ENCODE assay signal across 30 mouse cellular contexts in genomic region chr4:70062516-70062915, GRCm38 (mm10).
DNase-seq lines count a peak whose midpoint lies in the region; ATAC-seq and TF ChIP-seq lines count a peak whose summit lies in the region.
"Had no signal": no experiment of that assay in that cellular context is flagged by ENCODE, and none has a peak within 500 bp of the region (broad histone marks: within the 10 kb centered on the region; RNA-seq: fewer than 3 reads in every experiment).

No protein-coding gene starts in this region.

- H3K4me3 ChIP-seq in heart, embryonic 12.5 days: no peak overlapping the region
- H3K4me3 ChIP-seq in layer of hippocampus, adult 2 months: no peak overlapping the region
- no peak overlapping the region for H3K4me3 ChIP-seq in embryonic fibroblast, embryonic 13.5 days (ENCODE audit: insufficient read depth, low read length)
- H3K4me3 ChIP-seq: embryonic facial prominence, embryonic 10.5 days; embryonic facial prominence, embryonic 13.5 days; forebrain, embryonic 10.5 days; forebrain, embryonic 13.5 days; heart, embryonic 15.5 days; hindbrain, embryonic 10.5 days; hindbrain, embryonic 13.5 days; intestine, embryonic 15.5 days had no signal

- H3K9ac ChIP-seq in heart, embryonic 12.5 days: no peak overlapping the region
- H3K9ac ChIP-seq: embryonic facial prominence, embryonic 13.5 days; forebrain, embryonic 13.5 days; heart, embryonic 15.5 days; hindbrain, embryonic 13.5 days; intestine, embryonic 15.5 days had no signal

- no peak for TF ChIP-seq POLR2A in embryonic fibroblast, embryonic 13.5 days (IDR thresholded peaks at IDR 0.05; ENCODE audit: low read depth, low read length)

- H3K36me3 ChIP-seq in heart, embryonic 12.5 days: no peaks in the 10 kb centered on the region
- H3K36me3 ChIP-seq: embryonic facial prominence, embryonic 10.5 days; embryonic facial prominence, embryonic 13.5 days; forebrain, embryonic 10.5 days; heart, embryonic 15.5 days; hindbrain, embryonic 10.5 days; hindbrain, embryonic 13.5 days; intestine, embryonic 15.5 days had no signal

- WGBS in heart, embryonic 12.5 days: 49% methylated on average over 1 of the region's 1 CpGs

- peak overlapping the region; percentile 54; the same call in 1 of the 2 replicates for H3K27ac ChIP-seq in heart, embryonic 12.5 days (ENCODE audit: poor library complexity, severe bottlenecking)
- peak overlapping the region; percentile 11; the same call in 1 of the 2 replicates for H3K27ac ChIP-seq in layer of hippocampus, adult 2 months
- H3K27ac ChIP-seq in embryonic fibroblast, embryonic 13.5 days (ENCODE audit: insufficient read depth, low read length): peak overlapping the region; percentile 70
- H3K27ac ChIP-seq: embryonic facial prominence, embryonic 10.5 days; embryonic facial prominence, embryonic 13.5 days; forebrain, embryonic 10.5 days; forebrain, embryonic 13.5 days; heart, embryonic 15.5 days; hindbrain, embryonic 10.5 days; hindbrain, embryonic 13.5 days; intestine, embryonic 15.5 days had no signal

- no peaks in the 10 kb centered on the region for H3K27me3 ChIP-seq in heart, embryonic 12.5 days (replicated peaks)
- H3K27me3 ChIP-seq: embryonic facial prominence, embryonic 13.5 days; forebrain, embryonic 13.5 days; heart, embryonic 15.5 days; hindbrain, embryonic 13.5 days; intestine, embryonic 15.5 days had no signal

- peaks cover 9% of the 10 kb centered on the region for H3K4me1 ChIP-seq in heart, embryonic 12.5 days (replicated peaks)
- H3K4me1 ChIP-seq in embryonic fibroblast, embryonic 13.5 days (ENCODE audit: control insufficient read depth, insufficient read depth, low read length): no peaks in the 10 kb centered on the region
- H3K4me1 ChIP-seq: embryonic facial prominence, embryonic 10.5 days; embryonic facial prominence, embryonic 13.5 days; forebrain, embryonic 10.5 days; forebrain, embryonic 13.5 days; heart, embryonic 15.5 days; hindbrain, embryonic 10.5 days; hindbrain, embryonic 13.5 days; intestine, embryonic 15.5 days had no signal

- no peak for DNase-seq in frontal cortex, postnatal 36 days (ENCODE audit: low spot score in 2 of 2)
- DNase-seq in heart, adult 18-20 months: no peak
- DNase-seq in layer of hippocampus, adult 2 months (ENCODE audit: low spot score in 2 of 2): no peak
- DNase-seq in layer of hippocampus, postnatal 36 days: no peak
- no peak for DNase-seq in testis, postnatal 10 days (ENCODE audit: low spot score)
- DNase-seq: adrenal gland, postnatal 14 days; cerebellum, adult 11-12 months; cerebellum, adult 8-10 months; cerebellum, postnatal 10 days; cerebellum, postnatal 36 days; embryo, embryonic 11 days; gastrocnemius, postnatal 36 days; heart, postnatal 36 days; kidney, adult 11 months; kidney, adult 8-10 months had no signal

- no peak for TF ChIP-seq CTCF in layer of hippocampus, adult 2 months (conservative IDR thresholded peaks at IDR 0.05)
- TF ChIP-seq CTCF in embryonic fibroblast, embryonic 13.5 days (IDR thresholded peaks at IDR 0.05; ENCODE audit: borderline replicate concordance, insufficient read depth, low read length): no peak

- H3K9me3 ChIP-seq in heart, embryonic 12.5 days (replicated peaks): no peaks in the 10 kb centered on the region
- H3K9me3 ChIP-seq: embryonic facial prominence, embryonic 10.5 days; embryonic facial prominence, embryonic 13.5 days; forebrain, embryonic 10.5 days; forebrain, embryonic 13.5 days; heart, embryonic 15.5 days; hindbrain, embryonic 10.5 days; hindbrain, embryonic 13.5 days; intestine, embryonic 15.5 days had no signal

- no peak overlapping the region for H3K4me2 ChIP-seq in heart, embryonic 12.5 days
- H3K4me2 ChIP-seq: embryonic facial prominence, embryonic 13.5 days; forebrain, embryonic 13.5 days; heart, embryonic 15.5 days; hindbrain, embryonic 13.5 days; intestine, embryonic 15.5 days had no signal

- ATAC-seq in frontal cortex, adult (ENCODE audit: low TSS enrichment): peak; percentile 80
- no peak for ATAC-seq in heart, embryonic 12.5 days (ENCODE audit: insufficient number of reproducible peaks, low FRiP score)
- ATAC-seq: activated CD4-positive, CD25-positive, alpha-beta regulatory T cell, adult 4 months; CD4-positive, CD25-positive, alpha-beta regulatory T cell, adult 4 months; forebrain, embryonic 13.5 days; forebrain, embryonic 16.5 days; hindbrain, embryonic 16.5 days; intestine, embryonic 15.5 days had no signal

Comparison
In these comparisons a context has a peak if more than half of its experiments do, and no peak if none do; other contexts are left out.
1. H3K27ac ChIP-seq: peak in every context shown above with its lines; median percentile 70 in embryonic fibroblast, embryonic 13.5 days; 54 in heart, embryonic 12.5 days; 11 in layer of hippocampus, adult 2 months.